Mouse (Mus musculus) spleen, adult 18-20 months (tissue): ENCODE data around the gene Ncoa6.
A peak's percentile ranks its signal among the peaks of the same experiment; 100 is the strongest.

Experiments used
- DNase-seq, 2 experiments: peaks; one replicate each; pipeline ENCODE4 v3.0.0; 2022; ENCODE audit warnings: mixed read lengths in 2 of 2

Ncoa6 gene

GRCm38 (mm10) chr2:155436445-155436844, 37.2 kb downstream of the Ncoa6 start:
- DNase-seq, result no peak

- DNase-seq, result no peak
Observed at GRCm38 (mm10) chr2:155420911-155421310, 52.8 kb downstream of the Ncoa6 start.

- DNase-seq, result no peak
Observed at GRCm38 (mm10) chr2:155404635-155405034, 69.1 kb downstream of the Ncoa6 start.

GRCm38 (mm10) chr2:155401926-155402325, 71.8 kb downstream of the Ncoa6 start:
- DNase-seq, result no peak

GRCm38 (mm10) chr2:155400276-155400675, 73.4 kb downstream of the Ncoa6 start:
- no peak for DNase-seq

- DNase-seq, result no peak
Observed at GRCm38 (mm10) chr2:155394586-155394985, 79.1 kb downstream of the Ncoa6 start.

DNA sequence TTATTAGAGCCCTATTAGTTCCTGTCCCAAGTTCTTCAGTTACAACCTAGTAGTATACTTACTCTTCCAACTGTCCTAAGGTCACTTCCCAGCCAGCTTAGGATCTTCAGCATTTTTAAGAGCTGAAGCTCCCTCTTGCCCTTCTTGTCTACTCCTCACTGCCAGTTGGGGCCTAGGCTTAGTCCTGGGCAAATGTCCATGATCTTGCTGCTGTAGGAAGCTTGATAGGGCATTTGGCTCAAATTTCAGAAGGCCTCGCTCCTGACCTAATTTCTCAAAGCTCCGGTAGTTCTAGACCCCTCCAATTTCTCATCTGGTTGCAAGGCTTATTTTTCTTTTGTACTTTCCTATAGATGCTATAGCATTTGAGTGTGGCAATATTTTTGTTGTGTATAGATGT, 85.1 kb downstream of the Ncoa6 start:
- DNase-seq, result no peak

DNA sequence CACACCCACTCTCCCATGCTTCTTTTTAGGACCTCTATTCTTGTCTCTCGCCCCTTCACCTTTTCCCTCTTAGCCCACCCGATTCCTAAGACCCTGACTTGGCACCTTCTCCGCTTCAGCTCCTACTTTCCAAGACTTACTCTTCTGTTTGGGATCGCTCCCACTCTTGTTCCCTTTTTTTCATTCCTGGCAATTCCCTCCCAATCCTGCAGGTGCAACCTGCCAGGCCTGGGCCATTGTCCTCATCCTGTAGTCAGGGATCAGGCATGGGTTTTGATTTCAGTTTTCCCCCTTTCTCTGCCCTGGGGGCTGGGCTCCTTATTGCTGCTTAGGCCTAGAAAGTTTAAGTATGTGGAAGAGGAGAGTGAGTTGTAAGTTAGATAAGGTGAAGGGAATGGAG, 86.6 kb downstream of the Ncoa6 start:
- DNase-seq, result no peak

DNA sequence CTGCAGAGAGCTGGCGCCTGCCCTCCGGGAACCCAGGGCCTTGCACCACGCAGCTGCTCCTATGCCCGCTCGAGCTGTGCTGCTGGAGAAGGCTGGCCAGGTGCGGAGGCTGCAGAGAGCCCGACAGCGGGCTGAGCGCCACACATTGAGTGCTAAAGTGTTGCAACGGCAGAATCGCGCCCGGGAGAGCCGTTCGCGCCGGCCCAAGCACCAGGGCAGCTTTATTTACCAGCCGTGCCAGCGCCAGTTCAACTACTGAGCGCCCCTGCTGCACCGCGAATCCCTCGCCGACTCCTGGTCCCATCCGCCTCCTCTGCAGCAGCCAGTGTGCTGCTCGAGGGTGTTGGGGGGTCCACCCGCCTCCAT, 87.2 kb downstream of the Ncoa6 start:
- no peak for DNase-seq

- no peak for DNase-seq
Observed at GRCm38 (mm10) chr2:155385731-155386533, 87.8 kb downstream of the Ncoa6 start.

DNA sequence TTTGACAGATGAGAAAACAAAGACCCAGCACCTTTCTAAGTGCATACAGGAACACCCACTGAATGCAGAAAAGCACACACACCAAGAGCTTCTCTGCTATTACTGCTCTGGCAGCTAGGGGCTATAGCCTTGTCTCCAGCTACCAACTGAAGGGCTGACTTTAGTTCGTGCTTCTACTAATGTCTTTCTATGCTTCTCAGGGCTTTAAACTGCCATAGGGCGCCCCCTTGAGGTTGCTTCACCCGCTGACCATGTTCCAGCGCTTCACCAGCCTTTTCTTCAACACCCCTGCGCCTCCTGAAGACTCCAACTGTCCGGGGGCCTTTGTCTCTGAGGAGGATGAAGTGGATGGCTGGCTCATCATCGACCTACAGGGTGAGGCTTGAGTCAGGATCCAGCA, 88.6 kb downstream of the Ncoa6 start:
- peak; percentile 61 to 78 for DNase-seq

GRCm38 (mm10) chr2:155382791-155383438, 90.8 kb downstream of the Ncoa6 start:
- no peak for DNase-seq

GRCm38 (mm10) chr2:155382332-155382700, 91.4 kb downstream of the Ncoa6 start:
- DNase-seq, result no peak

DNA sequence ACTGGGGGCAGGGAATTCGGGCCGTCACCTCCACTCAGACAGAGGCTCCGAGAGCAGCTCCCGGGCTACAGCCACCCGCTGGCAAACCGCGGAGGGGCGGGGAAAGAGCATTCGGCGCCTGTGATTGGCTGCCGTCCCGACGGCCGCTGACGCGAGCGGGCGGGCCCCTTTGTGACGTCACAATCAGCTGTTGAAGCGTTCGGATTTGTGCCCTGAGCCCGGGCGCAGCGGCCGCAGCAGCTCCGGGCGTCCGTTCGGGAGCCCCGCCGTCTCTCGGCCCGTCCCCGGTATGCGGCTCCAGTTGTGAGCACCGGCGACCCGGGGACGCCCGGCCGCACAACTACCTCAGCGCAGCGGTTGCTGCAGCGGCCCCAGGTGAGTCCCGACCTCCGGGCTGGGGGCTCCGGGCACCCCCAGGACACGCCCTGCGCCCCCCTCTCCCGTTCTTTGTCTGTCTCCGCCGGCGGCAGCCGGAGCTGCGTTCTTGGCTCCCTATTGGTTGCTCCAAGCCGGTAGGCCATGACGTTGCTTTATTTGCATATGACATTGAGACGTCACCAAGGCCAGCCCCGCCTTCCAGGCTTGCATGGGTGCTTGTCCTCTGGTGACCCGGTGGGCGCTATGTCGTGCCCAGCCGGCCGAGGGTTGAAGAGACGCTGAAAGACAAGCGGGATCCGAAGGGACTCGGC, 91.9 kb downstream of the Ncoa6 start:
- DNase-seq, result peak; percentile 94 to 98

DNA sequence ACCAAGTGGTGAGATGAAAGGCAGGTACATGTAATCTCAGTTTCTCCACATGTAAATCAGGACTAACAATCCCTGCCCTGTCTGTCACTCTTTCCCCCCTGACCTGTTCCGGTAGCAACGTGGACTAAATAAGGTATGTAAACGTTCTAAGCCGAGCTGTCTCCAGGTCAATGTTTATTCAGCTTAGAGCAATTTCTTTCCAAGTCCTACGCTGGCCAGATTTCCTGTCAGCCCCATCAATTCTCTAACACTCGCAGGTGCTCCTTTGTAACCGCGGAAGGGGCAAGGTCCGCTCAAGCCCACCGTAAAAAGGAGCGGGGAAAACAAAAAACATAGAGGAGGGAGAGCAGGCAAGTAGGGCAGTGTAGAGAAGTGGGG, 92.6 kb downstream of the Ncoa6 start:
- no peak for DNase-seq

- DNase-seq, result no peak
Observed at GRCm38 (mm10) chr2:155380261-155381059, 93.2 kb downstream of the Ncoa6 start, which contains the start of gene Trp53inp2. Trp53inp2 (plus strand) TSS chr2:155381059.

DNA sequence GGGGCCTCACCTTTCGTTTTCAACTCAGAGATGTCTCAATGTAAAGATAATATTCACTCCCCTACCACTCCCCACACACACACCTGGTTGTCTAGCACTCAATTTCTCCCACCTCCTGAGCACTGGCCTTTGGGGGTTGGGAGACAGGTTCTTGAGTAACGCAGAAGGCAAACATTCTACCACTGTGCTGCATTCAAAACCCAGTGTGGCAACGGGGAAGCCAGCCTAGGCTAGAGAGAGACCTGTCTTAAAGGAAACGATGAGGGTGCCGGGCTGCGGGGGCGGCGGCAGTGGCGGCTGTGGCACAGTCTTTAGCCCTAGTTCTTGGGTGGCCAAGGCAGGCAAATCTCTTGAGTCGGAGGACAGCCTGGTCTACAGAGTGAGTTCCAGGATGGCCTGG, 97.5 kb downstream of the Ncoa6 start:
- no peak for DNase-seq

GRCm38 (mm10) chr2:155374521-155374920, 99.2 kb downstream of the Ncoa6 start:
- DNase-seq, result no peak

DNA sequence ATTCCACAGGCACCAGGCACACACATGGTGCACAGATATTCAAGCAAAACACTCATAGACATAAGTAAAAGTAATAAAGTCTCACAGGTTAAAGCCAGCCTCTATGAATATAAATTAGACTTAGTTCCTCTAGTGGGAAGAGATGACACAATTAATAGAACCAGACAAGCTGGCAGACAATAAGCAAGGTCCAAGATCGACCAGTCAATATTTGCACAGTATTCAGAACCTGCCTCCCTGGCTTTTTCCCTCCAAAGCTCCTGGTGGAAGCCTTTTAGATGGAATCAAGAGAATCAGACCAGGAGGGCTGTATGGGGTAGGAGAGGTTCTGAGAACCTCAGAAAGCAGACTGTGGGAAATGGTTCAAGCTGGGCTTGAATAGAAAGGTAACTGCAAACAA, 99.8 kb downstream of the Ncoa6 start:
- no peak for DNase-seq

GRCm38 (mm10) chr2:155373302-155373701, 100.4 kb downstream of the Ncoa6 start:
- no peak for DNase-seq

DNA sequence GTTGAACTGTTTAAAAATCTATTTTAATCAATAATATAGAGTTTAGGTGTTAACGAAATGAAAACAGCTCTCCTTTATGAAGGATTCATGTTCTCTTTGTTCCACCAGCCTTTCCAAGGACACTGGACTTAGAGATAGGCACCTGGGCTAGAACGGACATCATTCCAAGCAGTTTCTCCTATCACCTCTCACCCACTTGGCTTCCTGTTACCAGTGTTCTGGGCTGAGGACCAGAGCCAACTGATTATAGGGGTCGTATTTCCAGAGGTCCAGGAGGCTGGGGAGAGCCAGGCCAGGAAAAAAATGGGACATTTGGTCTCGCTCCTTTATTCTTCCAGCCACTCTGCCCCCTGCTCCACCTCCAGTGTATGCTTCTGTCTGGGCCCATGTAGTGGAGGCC, 101.2 kb downstream of the Ncoa6 start:
- DNase-seq, result no peak

DNA sequence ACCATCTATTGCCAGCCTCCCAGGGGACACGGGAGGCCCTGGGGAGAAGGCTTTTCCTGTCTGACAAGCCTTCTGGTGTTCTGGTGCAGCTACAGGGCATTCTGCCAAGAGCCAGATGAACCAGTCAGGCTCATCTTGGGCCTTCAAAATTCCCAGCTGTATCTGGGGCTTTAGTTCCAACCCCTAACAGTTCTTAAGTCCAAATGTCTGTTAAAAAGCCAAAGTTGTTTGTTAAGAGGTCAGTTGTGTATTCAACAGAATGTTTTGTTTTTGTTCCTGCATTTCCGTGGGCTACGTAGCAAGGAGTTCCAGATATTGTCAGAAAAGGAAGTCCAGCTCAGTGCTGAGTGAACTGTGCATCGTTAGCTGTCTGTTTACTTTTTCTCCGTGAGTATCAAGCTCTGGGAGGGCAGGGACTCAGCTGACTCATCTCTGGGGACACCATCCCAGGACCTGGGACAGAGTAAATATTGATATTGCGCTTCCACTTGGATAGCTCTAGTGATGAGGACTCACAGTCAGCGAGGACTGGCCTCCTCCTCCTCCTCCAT, 104.3 kb downstream of the Ncoa6 start:
- no peak for DNase-seq
